8 mouse cellular contexts compared by ENCODE assay signal in genomic region chr4:10859911-10860581, GRCm38 (mm10). TPM values are rescaled to one million over a fixed set of nuclear protein-coding genes. Genes with fewer than 3 reads are reported as not detected.
DNase-seq lines count a peak whose midpoint lies in the region; ATAC-seq and TF ChIP-seq lines count a peak whose summit lies in the region.

No protein-coding gene starts in this region.

- TF ChIP-seq RAD21 in MEL (IDR thresholded peaks at IDR 0.05; ENCODE audit: low read depth, low read length) = no peak

- H3K9ac ChIP-seq in kidney, embryonic 15.5 days = no peak overlapping the region
- no peak overlapping the region for H3K9ac ChIP-seq in MEL (ENCODE audit: control insufficient read depth, low read depth, low read length, poor library complexity, severe bottlenecking)
- no peak overlapping the region for H3K9ac ChIP-seq in embryonic facial prominence, embryonic 15.5 days
- no peak overlapping the region for H3K9ac ChIP-seq in neural tube, embryonic 15.5 days (replicated peaks)

- H3K4me2 ChIP-seq in kidney, embryonic 15.5 days = peak overlapping the region; percentile 27; the same call in 1 of the 2 replicates
- no peak overlapping the region for H3K4me2 ChIP-seq in embryonic facial prominence, embryonic 15.5 days (replicated peaks)
- peak overlapping the region; percentile 44 for H3K4me2 ChIP-seq in neural tube, embryonic 15.5 days

- 53% methylated on average over 10 of the region's 12 CpGs for WGBS in kidney, embryonic 15.5 days
- WGBS in embryonic facial prominence, embryonic 15.5 days = 44% methylated on average over 11 of the region's 12 CpGs
- WGBS in neural tube, embryonic 15.5 days = 57% methylated on average over 9 of the region's 12 CpGs

- H3K4me3 ChIP-seq in kidney, embryonic 15.5 days (replicated peaks) = peak overlapping the region; percentile 12; the same call in 1 of the 2 replicates
- no peak overlapping the region for H3K4me3 ChIP-seq in MEL (ENCODE audit: control insufficient read depth in 1 of 2, insufficient read depth in 1 of 2, low read depth in 2 of 2, low read length in 2 of 2)
- no peak overlapping the region for H3K4me3 ChIP-seq in embryonic facial prominence, embryonic 15.5 days (replicated peaks)
- peak overlapping the region; percentile 26 for H3K4me3 ChIP-seq in neural tube, embryonic 15.5 days (replicated peaks)

- H3K4me1 ChIP-seq in kidney, embryonic 15.5 days = no peaks in the 10 kb centered on the region
- peaks cover 0 to 3% of the 10 kb centered on the region in 2 experiments; a peak in 1 of 4 replicates for H3K4me1 ChIP-seq in MEL (ENCODE audit: control insufficient read depth in 1 of 2, insufficient read depth in 2 of 2, low read length in 2 of 2)
- peaks cover 8% of the 10 kb centered on the region; the same call in 1 of the 2 replicates for H3K4me1 ChIP-seq in embryonic facial prominence, embryonic 15.5 days
- H3K4me1 ChIP-seq in neural tube, embryonic 15.5 days = no peaks in the 10 kb centered on the region

- ATAC-seq in kidney, embryonic 15.5 days (replicated peaks; ENCODE audit: low FRiP score) = peak; percentile 91
- ATAC-seq in embryonic facial prominence, embryonic 15.5 days (ENCODE audit: insufficient number of reproducible peaks, low FRiP score, low TSS enrichment, low read depth) = peak; percentile 75; the same call in 1 of the 2 replicates
- ATAC-seq in neural tube, embryonic 15.5 days (ENCODE audit: low FRiP score) = peak; percentile 86

- no peaks in the 10 kb centered on the region for H3K36me3 ChIP-seq in kidney, embryonic 15.5 days
- no peaks in the 10 kb centered on the region for H3K36me3 ChIP-seq in MEL (ENCODE audit: control insufficient read depth in 1 of 2, insufficient read depth in 2 of 2, low read length in 2 of 2)
- no peaks in the 10 kb centered on the region for H3K36me3 ChIP-seq in embryonic facial prominence, embryonic 15.5 days
- no peaks in the 10 kb centered on the region for H3K36me3 ChIP-seq in neural tube, embryonic 15.5 days

- no peaks in the 10 kb centered on the region for H3K79me2 ChIP-seq in MEL (ENCODE audit: control insufficient read depth, insufficient read depth, low read length, poor library complexity)

- TF ChIP-seq CTCF in MEL (IDR thresholded peaks at IDR 0.05 in 2 of 3, conservative IDR thresholded peaks at IDR 0.05 in 1 of 3; ENCODE audit: control insufficient read depth in 1 of 3, insufficient read depth in 1 of 3, low read depth in 2 of 3, low read length in 3 of 3, poor library complexity in 1 of 3, severe bottlenecking in 1 of 3) = no peak

- no peak for TF ChIP-seq EP300 in MEL (IDR thresholded peaks at IDR 0.05; ENCODE audit: low read depth in 1 of 2, low read length in 2 of 2)

- no peaks in the 10 kb centered on the region for H3K27me3 ChIP-seq in kidney, embryonic 15.5 days
- no peaks in the 10 kb centered on the region for H3K27me3 ChIP-seq in MEL (ENCODE audit: control insufficient read depth in 1 of 2, insufficient read depth in 2 of 2, low read length in 2 of 2)
- H3K27me3 ChIP-seq in embryonic facial prominence, embryonic 15.5 days = no peaks in the 10 kb centered on the region
- no peaks in the 10 kb centered on the region for H3K27me3 ChIP-seq in neural tube, embryonic 15.5 days (replicated peaks)

- H3K27ac ChIP-seq in kidney, embryonic 15.5 days = no peak overlapping the region
- H3K27ac ChIP-seq in MEL (ENCODE audit: control insufficient read depth, low read depth, low read length) = no peak overlapping the region
- no peak overlapping the region for H3K27ac ChIP-seq in embryonic facial prominence, embryonic 15.5 days (replicated peaks)
- no peak overlapping the region for H3K27ac ChIP-seq in neural tube, embryonic 15.5 days (replicated peaks)

- no peak for DNase-seq in kidney, adult 11 months
- DNase-seq in MEL (ENCODE audit: low read depth, low spot score) = peak; percentile 56
- peak; percentile 56 for DNase-seq in layer of hippocampus, adult 9-11 months
- no peak for DNase-seq in Muller cell, postnatal 12 days (ENCODE audit: inconsistent ontology term)
- no peak for DNase-seq in thymus, postnatal 36 days

- no peaks in the 10 kb centered on the region for H3K9me3 ChIP-seq in kidney, embryonic 15.5 days (replicated peaks)
- no peaks in the 10 kb centered on the region for H3K9me3 ChIP-seq in MEL (replicated peaks; ENCODE audit: insufficient read depth, low read length)
- H3K9me3 ChIP-seq in embryonic facial prominence, embryonic 15.5 days (replicated peaks) = no peaks in the 10 kb centered on the region
- no peaks in the 10 kb centered on the region for H3K9me3 ChIP-seq in neural tube, embryonic 15.5 days (replicated peaks)

- TF ChIP-seq POLR2A in MEL (IDR thresholded peaks at IDR 0.05; ENCODE audit: control insufficient read depth in 1 of 2, insufficient read depth in 1 of 2, low read depth in 1 of 2, low read length in 2 of 2, poor library complexity in 1 of 2) = no peak

TF ChIP-seq in MEL, 35 proteins besides CTCF, POLR2A, EP300 and RAD21:
- TF ChIP-seq ELF1 (IDR thresholded peaks at IDR 0.05; ENCODE audit: low read depth, low read length) (no peak), HCFC1 (IDR thresholded peaks at IDR 0.05; ENCODE audit: low read depth, low read length) (peak; percentile 67), MYB (IDR thresholded peaks at IDR 0.05; ENCODE audit: low read depth, low read length) (no peak), MAX (IDR thresholded peaks at IDR 0.05; ENCODE audit: low read length) (no peak), ZNF384 (IDR thresholded peaks at IDR 0.05; ENCODE audit: low read depth, low read length) (no peak), MYC (IDR thresholded peaks at IDR 0.05; ENCODE audit: low read depth, low read length) (no peak), ZC3H11A (IDR thresholded peaks at IDR 0.05; ENCODE audit: low read depth, low read length) (no peak), NRF1 (IDR thresholded peaks at IDR 0.05; ENCODE audit: insufficient read depth, low read depth, low read length, poor library complexity, severe bottlenecking) (0 out of 2 replicates have a peak, but pooled peaks have one; percentile 24), RCOR1 (IDR thresholded peaks at IDR 0.05; ENCODE audit: low read depth, low read length) (peak; percentile 28; the same call in 1 of the 2 replicates), USF1 (IDR thresholded peaks at IDR 0.05; ENCODE audit: low read depth, low read length) (peak; percentile 83)

RNA-seq across cellular contexts. Expression of gene 2610301B20Rik, which starts 14.3 kb away (rescaled TPM):
- 26.4 and 27.9 TPM in 2 replicates for polyA plus RNA-seq in kidney, embryonic 15.5 days (2015; fragmentation: Nextera tagmentation; extraction: Ambion mirVana)
- total RNA-seq in MEL (2012; rRNA removed) = 12.6 and 13.3 TPM in 2 replicates
- polyA plus RNA-seq in MEL (2012; ENCODE audit: insufficient read depth in 1 of 2, insufficient read length in 2 of 2, low read depth in 1 of 2, low replicate concordance in 2 of 2, missing spikeins in 1 of 2) = 10 to 100 TPM in 1 of 2 experiments, not detected in 1; 15.7 TPM
- polyA plus RNA-seq in embryonic facial prominence, embryonic 15.5 days (2015; fragmentation: Nextera tagmentation; extraction: Ambion mirVana) = 37.9 and 39.3 TPM in 2 replicates
- 36.3 and 38.9 TPM in 2 replicates for polyA plus RNA-seq in neural tube, embryonic 15.5 days (2015; fragmentation: Nextera tagmentation; extraction: Ambion mirVana)

Comparison
In these comparisons a context has a peak if more than half of its experiments do, and no peak if none do; other contexts are left out.
1. H3K4me3 ChIP-seq: peak in kidney, embryonic 15.5 days (single experiment) and neural tube, embryonic 15.5 days (single experiment); none in MEL (0 of 2) and embryonic facial prominence, embryonic 15.5 days (single experiment).
2. DNase-seq: peak in MEL (single experiment) and layer of hippocampus, adult 9-11 months (single experiment); none in kidney, adult 11 months (single experiment), Muller cell, postnatal 12 days (single experiment) and thymus, postnatal 36 days (0 of 2).
3. Peak in every context shown above with its lines, with median percentiles within 50 percentile points of each other: ATAC-seq.